Mouse (Mus musculus) G1E (cell line): ENCODE data around the gene Tpmt.

Source experiments
- CTCF ChIP-seq: IDR thresholded peaks from 2 replicates; pipeline ENCODE4 v1.5.1; 2012; ENCODE audit warnings: low read depth, low read length, inconsistent platforms, mixed read lengths
- GATA1 ChIP-seq: IDR thresholded peaks from 2 replicates; pipeline ENCODE4 v1.6.1; 2012; ENCODE audit warnings: borderline replicate concordance, low read length, inconsistent platforms, mixed read lengths
- GATA2 ChIP-seq: IDR thresholded peaks from 2 replicates; pipeline ENCODE4 v1.6.1; 2012; ENCODE audit warnings: low read depth, low read length, inconsistent platforms, borderline replicate concordance
- POLR2AphosphoS5 ChIP-seq: IDR thresholded peaks from 2 replicates; pipeline ENCODE4 v1.6.1; 2012; ENCODE audit warnings: low read depth, low read length, inconsistent platforms; ENCODE audit not compliant: insufficient replicate concordance
- TAL1 ChIP-seq: conservative IDR thresholded peaks from 2 replicates; pipeline ENCODE4 v1.6.1; 2012; ENCODE audit warnings: low read depth, low read length, inconsistent platforms, mixed read lengths

GRCm38 (mm10) chr13:47076156-47076555 is 31.6 kb upstream of the Tpmt start:
- TF ChIP-seq CTCF (no peak), TAL1 (no peak), GATA1 (no peak), GATA2 (no peak), POLR2AphosphoS5 (no peak)
